Mouse (Mus musculus) c-Kit-positive CD71-negative TER-119-negative erythroid progenitor cells, embryonic 14.5 days (primary cell): ENCODE results near the gene Spsb4.

Experiments
- DNase-seq: peaks from one replicate; pipeline ENCODE4 v3.0.0-alpha.2; 2013; ENCODE audit warnings: low read depth

Spsb4 gene

GRCm38 (mm10) chr9:96978147-96978782, 40.4 kb downstream of the Spsb4 start:
- DNase-seq: no peak

GRCm38 (mm10) chr9:96977287-96978145, 41.1 kb downstream of the Spsb4 start:
- no peak for DNase-seq

DNA sequence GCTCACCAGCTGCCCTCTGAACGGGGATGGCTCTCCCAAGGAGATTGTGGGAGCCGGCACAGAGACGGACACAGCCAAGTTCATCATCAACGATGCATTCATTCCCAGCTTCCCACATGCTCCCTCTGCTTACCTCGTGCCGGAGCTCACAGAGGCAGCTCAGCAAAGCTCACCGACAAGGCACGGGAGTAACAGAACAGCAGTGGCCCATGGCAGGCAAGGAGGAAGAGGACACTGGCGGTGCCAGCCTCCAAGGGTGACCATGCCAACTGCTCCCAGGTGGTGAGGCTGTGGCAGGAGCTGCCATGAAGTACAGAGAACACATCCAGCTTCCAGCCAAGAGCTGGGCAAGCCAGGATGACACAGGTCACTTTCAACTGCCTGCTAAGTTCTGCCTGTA, 45.6 kb downstream of the Spsb4 start:
- no peak for DNase-seq

- no peak for DNase-seq
These were observed 46.8 kb downstream of the Spsb4 start for GRCm38 (mm10) chr9:96971625-96972404.

DNA sequence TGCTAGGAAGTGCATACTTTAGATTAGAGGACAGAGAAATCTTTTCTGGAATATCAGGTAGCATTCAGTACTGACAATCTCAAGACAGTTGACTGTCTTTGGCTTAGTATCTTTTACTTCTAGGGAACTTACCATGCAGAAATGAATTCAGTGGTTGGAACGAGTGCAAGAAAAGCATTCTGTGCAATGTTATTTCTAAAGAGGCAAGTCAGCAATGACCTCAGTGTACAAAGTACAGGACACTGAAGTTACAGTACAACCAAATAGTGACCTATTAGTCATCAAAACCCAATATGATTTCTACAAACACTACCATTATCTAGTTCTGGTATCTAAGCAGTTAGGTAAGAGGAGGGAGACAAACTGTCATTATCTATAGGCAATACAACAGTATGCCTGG, 51.1 kb downstream of the Spsb4 start:
- no peak for DNase-seq

DNA sequence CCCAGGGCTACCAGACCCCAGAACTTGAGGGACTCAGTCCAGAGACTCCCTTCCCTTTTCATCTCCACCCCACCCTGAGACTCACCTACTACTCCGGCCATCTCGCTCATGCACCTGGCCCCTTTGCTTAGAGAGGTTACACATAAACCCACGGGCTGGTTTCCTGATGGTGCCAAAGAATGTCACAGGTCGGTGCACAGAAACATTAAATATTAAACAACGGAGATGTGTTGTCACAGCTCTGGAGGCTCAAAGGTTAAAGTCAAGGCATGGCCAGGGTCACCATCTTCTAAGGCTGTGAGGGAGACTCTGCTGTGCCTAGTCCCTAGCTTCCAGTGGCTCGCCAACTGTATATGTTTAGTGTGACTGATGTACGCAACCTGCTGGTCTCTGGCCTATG, 52.2 kb downstream of the Spsb4 start:
- DNase-seq: no peak

DNA sequence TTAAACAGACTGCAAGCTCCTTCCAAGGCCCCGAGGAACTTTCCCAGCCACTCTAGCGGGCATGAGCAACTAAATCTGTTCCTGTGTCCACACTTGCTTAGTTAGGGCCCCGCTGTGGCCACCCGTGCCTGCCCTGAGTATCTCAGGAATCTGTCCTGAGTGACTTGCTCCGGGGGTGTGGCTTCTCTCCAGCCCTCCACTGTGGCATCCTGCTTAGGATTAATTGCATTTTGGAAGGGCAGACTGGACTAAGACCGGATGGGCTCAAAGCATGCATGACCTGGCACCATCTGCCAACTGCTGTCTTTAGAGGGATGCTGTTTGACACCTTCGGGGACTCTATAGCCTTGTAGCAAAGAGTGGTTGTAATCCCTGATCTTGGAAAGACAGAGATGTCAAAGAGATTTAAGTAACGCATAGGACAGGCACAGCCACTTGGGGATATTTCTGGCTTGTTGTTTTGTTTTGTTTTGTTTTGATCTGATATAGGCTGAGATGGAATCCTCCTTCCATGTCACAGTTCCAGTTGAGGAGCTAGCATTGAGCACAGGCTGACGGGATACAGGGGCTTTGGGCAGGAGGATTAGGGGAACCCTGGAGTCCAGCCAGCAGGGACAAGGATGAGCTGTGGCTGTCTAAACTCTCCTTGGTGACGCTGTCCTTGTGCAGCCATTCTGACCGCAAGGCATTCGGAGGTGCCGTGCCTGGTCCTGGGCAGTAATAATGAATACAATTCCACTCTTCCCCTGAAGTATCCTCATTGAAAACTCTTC, 55.0 kb downstream of the Spsb4 start:
- DNase-seq: no peak

- no peak for DNase-seq
These were observed 55.9 kb downstream of the Spsb4 start for GRCm38 (mm10) chr9:96962714-96963113.

DNA sequence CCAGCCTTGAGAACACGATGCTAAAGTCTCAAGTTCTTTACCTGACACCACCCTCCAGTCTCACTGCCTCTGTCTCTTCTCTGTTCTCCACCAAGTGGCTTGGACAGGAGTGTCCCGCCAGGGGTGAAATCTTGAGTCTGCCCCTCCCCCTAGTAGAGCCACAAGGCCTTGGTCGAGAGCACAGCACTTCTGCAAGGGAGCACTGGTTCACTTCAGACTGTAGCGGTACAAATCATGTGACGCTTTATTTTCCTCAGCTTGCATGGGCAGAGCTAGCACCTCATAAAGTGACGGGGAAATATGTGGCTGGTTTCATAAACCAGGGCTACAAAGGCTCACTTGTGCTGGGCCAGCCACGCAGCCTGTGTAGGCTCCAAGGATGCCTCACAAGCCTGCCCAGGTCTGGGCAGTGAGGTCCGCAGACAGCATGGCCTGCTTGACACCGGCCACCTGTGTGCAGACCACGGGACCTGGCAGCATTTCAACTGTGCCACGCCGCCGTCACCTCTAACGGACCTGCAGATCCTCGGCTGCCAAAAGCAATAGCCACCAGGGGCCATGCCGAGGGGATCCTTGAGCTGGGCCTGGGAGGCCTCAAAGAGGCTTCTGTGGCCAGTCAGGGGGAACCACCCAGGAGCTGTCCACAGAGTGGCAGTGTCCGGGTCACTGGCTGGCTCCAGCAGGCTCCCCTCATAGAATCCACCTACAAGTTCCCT, 56.5 kb downstream of the Spsb4 start:
- DNase-seq: no peak

DNA sequence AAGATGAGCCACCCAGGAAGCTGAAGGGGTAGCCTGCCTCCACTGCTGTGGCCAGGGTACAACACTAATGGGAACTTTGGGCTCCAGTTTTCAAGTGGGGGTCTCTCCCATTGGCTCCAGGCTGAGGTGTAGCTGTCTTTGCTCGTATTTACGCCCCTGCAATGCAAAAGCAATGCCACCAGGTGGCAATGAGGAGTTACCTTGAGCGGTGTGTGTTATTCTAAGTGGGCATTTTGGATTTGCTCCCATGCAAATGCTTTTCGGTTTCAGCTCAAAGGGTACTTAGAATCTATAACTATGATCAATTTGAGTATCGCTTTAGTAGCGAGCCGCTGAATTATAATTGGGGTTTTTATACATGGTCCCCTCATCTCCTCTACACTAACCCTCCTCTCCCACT, 57.6 kb downstream of the Spsb4 start:
- peak; percentile 17 for DNase-seq

DNA sequence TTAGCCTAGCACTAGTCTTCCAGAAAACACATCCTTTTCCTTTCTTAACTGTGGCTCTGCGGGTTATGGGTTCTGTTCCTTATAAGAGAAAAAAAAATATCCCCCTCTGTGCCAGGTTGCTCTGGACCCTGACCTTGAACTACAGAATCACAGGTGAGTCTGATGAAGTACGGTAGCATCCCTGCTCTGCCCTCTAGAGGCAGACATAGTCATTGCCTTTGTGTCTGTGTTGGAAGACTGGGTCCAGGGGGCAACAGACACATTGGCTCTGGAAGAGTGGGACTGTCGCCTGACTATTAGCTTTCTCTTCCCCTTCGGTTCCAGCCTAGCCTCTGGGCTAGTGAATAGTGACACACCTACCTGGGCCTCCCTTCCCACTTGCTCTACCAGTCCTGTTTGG, 58.4 kb downstream of the Spsb4 start:
- DNase-seq: no peak

- DNase-seq: no peak
These were observed 59.2 kb downstream of the Spsb4 start for GRCm38 (mm10) chr9:96959469-96959868.

DNA sequence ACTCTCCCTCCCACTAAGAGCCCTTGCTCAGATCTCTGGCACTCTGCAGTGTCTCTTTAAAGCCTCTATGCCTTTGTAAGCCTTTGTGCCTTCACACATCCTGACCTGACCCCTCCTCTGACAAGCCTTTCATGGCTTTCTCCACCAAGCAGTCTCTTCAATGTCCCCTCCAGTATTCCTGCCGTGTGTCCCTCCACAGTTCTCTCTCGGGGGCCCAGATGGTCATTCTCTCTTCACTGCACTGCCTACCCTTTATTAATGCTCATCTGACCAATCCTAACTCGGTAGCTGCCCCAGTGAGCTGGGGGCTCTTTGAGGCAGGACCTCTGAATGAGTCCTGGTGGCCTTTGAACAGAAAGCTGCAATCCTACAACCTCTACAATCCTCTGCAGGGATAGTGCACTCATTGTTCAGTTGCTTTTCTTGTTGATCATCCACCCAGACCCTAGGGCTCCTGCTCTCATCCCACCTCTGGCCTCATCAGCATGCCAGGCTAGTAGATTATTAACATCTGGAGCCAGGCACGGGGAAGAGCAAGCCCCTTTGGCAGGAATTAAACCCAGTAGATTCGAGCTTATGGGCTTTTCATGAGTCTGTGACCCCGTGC, 60.5 kb downstream of the Spsb4 start:
- no peak for DNase-seq

DNA sequence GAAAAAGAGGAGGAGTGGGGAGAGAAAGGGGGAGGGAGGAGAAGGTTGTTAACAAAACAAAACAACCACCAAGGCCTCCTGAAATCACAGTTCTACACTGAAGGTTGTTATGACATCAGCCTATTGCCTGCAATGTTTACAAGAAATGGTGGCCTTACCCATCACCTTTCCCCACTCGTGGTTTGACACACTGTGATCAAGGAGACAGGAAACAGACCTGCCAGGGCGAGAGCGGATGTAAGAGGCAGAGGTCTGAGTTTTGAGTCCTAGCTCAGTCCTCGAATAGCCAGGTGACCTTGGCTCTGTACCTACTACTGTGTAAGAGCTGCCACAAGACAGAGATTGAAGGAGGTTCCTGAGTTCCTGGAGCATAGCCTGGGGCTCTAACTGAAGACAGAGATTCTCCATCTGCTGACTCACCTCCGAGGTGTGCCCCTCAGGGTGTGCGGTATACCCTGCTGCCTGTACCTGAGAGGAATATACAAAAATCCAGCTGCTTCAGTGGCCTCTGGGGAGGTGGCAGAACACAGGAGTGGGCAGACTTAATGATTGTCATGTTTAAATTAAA, 61.3 kb downstream of the Spsb4 start:
- DNase-seq: no peak

- DNase-seq: no peak
These were observed 61.9 kb downstream of the Spsb4 start for GRCm38 (mm10) chr9:96956646-96957297.

- DNase-seq: no peak
These were observed 64.4 kb downstream of the Spsb4 start for GRCm38 (mm10) chr9:96954063-96954809.

- DNase-seq: no peak
These were observed 65.2 kb downstream of the Spsb4 start for GRCm38 (mm10) chr9:96953443-96953842.

- DNase-seq: no peak
These were observed 66.2 kb downstream of the Spsb4 start for GRCm38 (mm10) chr9:96952310-96952975.

DNA sequence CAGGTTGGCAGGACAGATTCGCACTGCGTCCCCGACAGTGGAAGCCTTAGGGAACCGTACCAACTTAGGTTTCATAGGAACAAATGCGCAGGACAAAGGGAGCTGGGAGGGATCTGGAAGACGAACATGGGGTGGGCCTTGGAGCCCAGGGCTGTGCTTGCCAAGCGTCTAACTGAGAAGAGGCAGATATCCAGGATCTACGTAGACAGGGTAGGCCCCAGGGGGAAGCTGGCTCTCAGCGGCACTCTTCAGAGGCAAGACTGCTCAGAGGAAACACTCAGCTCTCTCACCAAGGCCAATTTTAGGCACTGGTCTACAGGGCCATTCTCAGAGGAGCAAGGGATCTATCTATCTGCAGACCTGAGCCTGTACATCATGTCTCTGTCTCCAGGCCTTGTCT, 69.1 kb downstream of the Spsb4 start:
- no peak for DNase-seq
